Mouse (Mus musculus): ENCODE data around the gene Pde9a. TPM values are rescaled to one million over a fixed set of nuclear protein-coding genes. Genes with fewer than 3 reads are reported as not detected.

Pde9a gene
- polyA plus RNA-seq, 1 experiment: not detected

DNA sequence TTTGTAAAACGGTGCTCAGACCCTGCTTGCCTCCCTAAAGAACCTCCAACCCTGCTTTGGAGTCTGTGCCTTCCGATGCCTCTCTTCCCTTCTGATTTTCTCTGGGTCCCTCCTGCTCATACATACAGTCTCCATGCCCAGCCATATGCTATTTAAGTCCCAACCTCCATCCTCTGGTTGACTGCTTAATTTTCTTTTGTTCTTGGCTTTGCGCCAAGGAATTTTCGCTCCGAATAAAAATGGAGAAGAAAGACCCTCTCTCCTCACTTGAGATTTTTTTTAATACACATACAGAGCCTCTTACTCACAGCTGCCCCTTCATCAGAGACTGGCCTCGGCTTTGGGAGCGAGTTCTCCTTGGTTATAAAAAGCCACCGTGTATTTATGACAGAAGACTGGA, 16.7 kb downstream of the Pde9a start:
- Histone ChIP-seq H3K4me1 (ENCODE audit: control insufficient read depth) (no peaks in the 10 kb centered on the region), H3K4me3 (replicated peaks) (no peak overlapping the region), H3K27me3 (ENCODE audit: control insufficient read depth) (no peaks in the 10 kb centered on the region), H3K36me3 (ENCODE audit: control insufficient read depth) (no peaks in the 10 kb centered on the region), H3K9me3 (ENCODE audit: control insufficient read depth, low read length) (no peaks in the 10 kb centered on the region)
- TF ChIP-seq GATA1 (IDR thresholded peaks at IDR 0.05; ENCODE audit: low read length): no peak

DNA sequence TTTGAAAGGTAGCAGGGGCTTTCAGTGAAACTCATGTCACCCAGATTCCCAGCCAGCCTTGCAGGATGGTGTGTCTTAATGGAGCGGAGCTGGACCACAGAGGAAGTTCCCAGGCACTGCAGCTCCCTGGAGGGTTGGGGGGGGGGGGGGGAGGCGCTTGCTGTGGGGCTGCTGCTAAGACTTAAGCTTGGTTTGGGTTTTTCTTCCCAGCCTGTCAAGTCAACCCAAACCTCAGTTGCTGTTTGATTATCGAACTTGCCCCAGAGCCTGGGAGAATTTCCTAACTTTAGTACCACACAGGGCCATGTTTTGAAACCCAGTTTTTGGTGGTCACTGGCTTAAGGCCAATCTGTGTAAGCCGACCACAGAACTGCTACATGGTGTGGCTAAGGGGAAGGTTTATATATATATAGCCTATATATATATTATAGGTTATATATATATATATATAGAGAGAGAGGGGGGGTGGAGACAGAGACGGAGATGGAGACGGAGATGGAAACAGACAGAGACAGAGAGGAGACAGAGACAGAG, 19.8 kb downstream of the Pde9a start:
- TF ChIP-seq TAL1 (IDR thresholded peaks at IDR 0.05; ENCODE audit: low read length) (no peak), GATA1 (IDR thresholded peaks at IDR 0.05; ENCODE audit: low read length) (no peak)
- H3K4me1 ChIP-seq (ENCODE audit: control insufficient read depth): no peaks in the 10 kb centered on the region

DNA sequence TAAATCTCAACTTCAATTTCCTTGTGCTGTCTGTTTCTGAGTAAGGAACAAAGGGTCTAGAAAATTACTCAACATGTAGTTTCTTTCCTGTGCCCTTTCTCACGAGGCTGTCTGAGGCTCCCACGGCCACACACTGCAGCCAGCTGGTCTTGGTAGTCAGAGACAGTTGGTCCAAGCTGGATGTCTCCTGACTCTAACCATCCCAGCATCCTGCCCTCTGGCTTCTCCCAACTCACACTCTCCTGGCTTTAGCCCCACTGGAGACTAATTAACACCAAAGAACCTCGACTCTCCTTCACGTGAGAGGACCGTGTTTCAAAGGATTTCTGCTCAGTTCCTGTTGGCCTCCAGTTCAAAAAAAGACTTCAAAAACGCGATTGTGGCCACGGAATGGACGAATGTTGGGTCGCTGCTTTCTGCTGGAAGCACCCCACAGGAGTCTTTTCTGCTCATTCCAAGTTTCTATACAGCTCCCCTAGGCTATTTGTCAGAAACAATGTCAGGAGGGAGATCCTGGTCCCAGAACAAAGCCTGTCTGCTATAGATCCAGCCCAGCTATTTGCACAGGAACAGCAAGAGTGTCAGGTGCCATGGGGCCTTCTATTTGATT, 23.8 kb downstream of the Pde9a start:
- no peaks in the 10 kb centered on the region for H3K27me3 ChIP-seq (ENCODE audit: control insufficient read depth)
- H3K4me3 ChIP-seq (replicated peaks): no peak overlapping the region
- no peaks in the 10 kb centered on the region for H3K9me3 ChIP-seq (ENCODE audit: control insufficient read depth, low read length)
- no peaks in the 10 kb centered on the region for H3K36me3 ChIP-seq (ENCODE audit: control insufficient read depth)
- no peaks in the 10 kb centered on the region for H3K4me1 ChIP-seq (ENCODE audit: control insufficient read depth)
- TF ChIP-seq GATA1 (IDR thresholded peaks at IDR 0.05; ENCODE audit: low read length) (no peak), TAL1 (IDR thresholded peaks at IDR 0.05; ENCODE audit: low read length) (no peak)

More for the DNA sequence above, 19.8 kb downstream of the Pde9a start:
- Histone ChIP-seq H3K36me3 (ENCODE audit: control insufficient read depth) (no peaks in the 10 kb centered on the region), H3K9me3 (ENCODE audit: control insufficient read depth, low read length) (no peaks in the 10 kb centered on the region), H3K27me3 (ENCODE audit: control insufficient read depth) (no peaks in the 10 kb centered on the region), H3K4me3 (replicated peaks) (no peak overlapping the region)

DNA sequence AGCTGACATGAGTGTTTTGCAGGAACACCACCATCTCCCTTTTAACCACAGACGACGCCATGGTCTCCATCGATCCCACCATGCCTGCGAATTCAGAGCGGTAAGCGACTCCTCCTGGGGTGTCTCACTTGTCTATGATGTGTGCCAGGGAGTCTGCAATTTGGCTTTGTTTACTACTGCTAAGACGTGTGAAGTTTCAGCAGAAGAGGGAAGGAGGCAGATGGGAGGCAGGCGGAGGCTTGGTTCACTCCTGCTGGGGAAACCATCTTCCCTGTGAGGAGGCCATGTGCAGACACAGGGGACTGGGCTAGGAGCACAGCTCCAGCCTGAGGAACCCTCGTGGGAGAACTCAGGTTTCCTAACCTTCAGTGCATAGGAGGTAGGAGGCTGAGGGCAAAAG, 29.2 kb downstream of the Pde9a start:
- TF ChIP-seq GATA1 (IDR thresholded peaks at IDR 0.05; ENCODE audit: low read length) (no peak), TAL1 (IDR thresholded peaks at IDR 0.05; ENCODE audit: low read length) (no peak)
- H3K4me3 ChIP-seq (replicated peaks): no peak overlapping the region
- no peaks in the 10 kb centered on the region for H3K36me3 ChIP-seq (ENCODE audit: control insufficient read depth)
- H3K27me3 ChIP-seq (ENCODE audit: control insufficient read depth): no peaks in the 10 kb centered on the region
- no peaks in the 10 kb centered on the region for H3K4me1 ChIP-seq (ENCODE audit: control insufficient read depth)
- no peaks in the 10 kb centered on the region for H3K9me3 ChIP-seq (ENCODE audit: control insufficient read depth, low read length)

DNA sequence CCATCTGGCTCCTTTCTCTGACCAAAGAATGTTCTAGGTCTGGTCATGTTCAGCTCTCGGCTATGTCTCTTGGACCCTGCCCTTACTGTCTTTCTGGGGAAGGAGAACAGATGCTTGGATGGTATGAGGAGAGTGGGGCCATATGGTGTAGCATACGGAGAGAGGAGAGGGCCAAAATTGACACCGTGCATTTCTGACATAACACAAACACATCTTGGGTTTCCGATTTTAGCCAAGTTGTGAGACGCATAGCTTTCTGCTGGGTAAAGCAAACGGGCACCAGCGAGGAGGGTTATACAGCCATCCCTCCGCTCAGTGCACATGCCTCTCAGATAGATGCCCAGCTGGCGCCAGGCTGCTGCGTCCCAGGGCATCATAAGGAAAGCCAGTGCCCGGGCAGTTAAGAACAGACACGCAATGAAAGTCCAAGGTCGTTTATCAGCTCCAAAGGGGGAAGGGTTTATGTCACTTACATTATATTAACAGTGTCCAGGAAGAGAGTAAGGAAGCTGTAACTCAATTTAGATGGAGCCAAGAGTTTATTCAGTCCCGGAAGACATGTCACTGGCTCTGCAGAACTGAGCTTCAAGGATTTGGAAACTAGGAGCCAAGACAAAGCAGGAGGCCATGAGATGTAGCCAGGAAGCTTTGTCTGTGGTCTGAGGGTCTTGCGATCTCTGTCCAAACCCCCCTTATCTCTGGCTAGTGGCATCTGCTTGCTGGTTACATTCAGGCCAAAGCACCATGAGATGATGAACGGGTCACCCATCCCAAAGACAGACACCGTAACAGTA, 33.0 kb downstream of the Pde9a start:
- H3K9me3 ChIP-seq (ENCODE audit: control insufficient read depth, low read length): no peaks in the 10 kb centered on the region
- no peaks in the 10 kb centered on the region for H3K27me3 ChIP-seq (ENCODE audit: control insufficient read depth)
- no peak overlapping the region for H3K4me3 ChIP-seq (replicated peaks)
- H3K36me3 ChIP-seq (ENCODE audit: control insufficient read depth): no peaks in the 10 kb centered on the region
- H3K4me1 ChIP-seq (ENCODE audit: control insufficient read depth): no peaks in the 10 kb centered on the region
- no peak for TF ChIP-seq GATA1 (IDR thresholded peaks at IDR 0.05; ENCODE audit: low read length)
- TF ChIP-seq TAL1 (IDR thresholded peaks at IDR 0.05; ENCODE audit: low read length): no peak

DNA sequence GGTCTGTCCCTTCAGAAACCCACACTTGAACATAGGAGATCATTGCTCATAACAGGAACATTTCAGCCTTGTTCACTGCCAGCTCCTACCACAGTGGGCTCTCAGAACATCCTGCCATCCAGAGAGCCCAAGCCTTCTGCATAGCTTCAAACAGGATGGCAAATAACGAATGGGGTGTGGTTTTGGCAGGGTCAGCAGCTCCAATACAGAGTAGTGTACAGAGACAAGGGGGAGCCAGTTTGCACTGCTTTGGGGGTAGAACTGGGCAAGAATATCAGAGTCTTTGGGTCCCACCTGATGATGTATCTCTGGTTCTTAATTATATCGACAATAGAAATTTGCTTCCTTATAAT, 33.6 kb downstream of the Pde9a start:
- Histone ChIP-seq H3K36me3 (ENCODE audit: control insufficient read depth) (no peaks in the 10 kb centered on the region), H3K27me3 (ENCODE audit: control insufficient read depth) (no peaks in the 10 kb centered on the region), H3K9me3 (ENCODE audit: control insufficient read depth, low read length) (no peaks in the 10 kb centered on the region), H3K4me1 (ENCODE audit: control insufficient read depth) (no peaks in the 10 kb centered on the region), H3K4me3 (replicated peaks) (no peak overlapping the region)
- no peak for TF ChIP-seq TAL1 (IDR thresholded peaks at IDR 0.05; ENCODE audit: low read length)

DNA sequence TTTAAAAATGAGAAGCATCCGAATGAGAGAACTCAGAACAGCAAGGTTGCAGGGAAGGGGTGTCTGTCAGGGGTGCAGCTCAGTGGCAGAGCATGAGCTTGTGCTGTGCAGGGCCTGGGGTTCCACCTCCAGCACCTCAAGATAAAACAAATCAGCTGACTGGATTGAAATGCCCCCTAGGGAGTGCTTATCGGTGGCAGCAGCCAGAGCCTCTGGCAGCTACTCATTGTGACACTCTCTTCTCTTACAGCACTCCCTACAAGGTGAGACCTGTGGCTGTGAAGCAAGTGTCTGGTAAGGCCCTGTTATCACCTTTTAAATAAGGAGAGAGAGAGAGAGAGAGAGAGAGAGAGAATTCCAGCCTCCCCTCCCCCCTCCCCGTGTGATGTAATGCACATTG, 34.0 kb downstream of the Pde9a start:
- no peaks in the 10 kb centered on the region for H3K4me1 ChIP-seq (ENCODE audit: control insufficient read depth)
- no peak overlapping the region for H3K4me3 ChIP-seq (replicated peaks)
- no peaks in the 10 kb centered on the region for H3K27me3 ChIP-seq (ENCODE audit: control insufficient read depth)
- no peak for TF ChIP-seq TAL1 (IDR thresholded peaks at IDR 0.05; ENCODE audit: low read length)
- no peak for TF ChIP-seq GATA1 (IDR thresholded peaks at IDR 0.05; ENCODE audit: low read length)
- no peaks in the 10 kb centered on the region for H3K9me3 ChIP-seq (ENCODE audit: control insufficient read depth, low read length)
- no peaks in the 10 kb centered on the region for H3K36me3 ChIP-seq (ENCODE audit: control insufficient read depth)

DNA sequence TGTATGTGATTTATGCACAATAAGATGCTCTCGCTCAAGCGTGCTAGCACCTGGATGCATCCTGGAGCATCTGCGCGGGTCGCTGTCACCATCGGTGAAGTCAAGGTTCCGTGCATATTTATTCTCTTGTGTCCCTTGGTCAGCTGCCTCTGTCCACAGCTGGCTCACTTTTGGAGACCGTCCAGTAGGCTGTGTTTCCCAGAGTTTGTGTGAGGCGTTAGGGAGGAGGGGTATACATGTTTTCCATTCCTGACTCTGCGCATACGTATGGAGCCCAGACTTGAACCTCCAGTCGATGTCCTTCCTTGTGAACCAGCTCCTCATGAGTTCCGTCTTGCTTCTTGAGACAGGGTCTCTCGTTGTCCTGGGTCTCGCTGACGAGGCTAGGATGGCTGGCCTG, 34.6 kb downstream of the Pde9a start:
- no peaks in the 10 kb centered on the region for H3K36me3 ChIP-seq (ENCODE audit: control insufficient read depth)
- TF ChIP-seq GATA1 (IDR thresholded peaks at IDR 0.05; ENCODE audit: low read length): no peak
- TF ChIP-seq TAL1 (IDR thresholded peaks at IDR 0.05; ENCODE audit: low read length): no peak
- H3K9me3 ChIP-seq (ENCODE audit: control insufficient read depth, low read length): no peaks in the 10 kb centered on the region
- H3K4me3 ChIP-seq (replicated peaks): no peak overlapping the region
- no peaks in the 10 kb centered on the region for H3K4me1 ChIP-seq (ENCODE audit: control insufficient read depth)
- H3K27me3 ChIP-seq (ENCODE audit: control insufficient read depth): no peaks in the 10 kb centered on the region

DNA sequence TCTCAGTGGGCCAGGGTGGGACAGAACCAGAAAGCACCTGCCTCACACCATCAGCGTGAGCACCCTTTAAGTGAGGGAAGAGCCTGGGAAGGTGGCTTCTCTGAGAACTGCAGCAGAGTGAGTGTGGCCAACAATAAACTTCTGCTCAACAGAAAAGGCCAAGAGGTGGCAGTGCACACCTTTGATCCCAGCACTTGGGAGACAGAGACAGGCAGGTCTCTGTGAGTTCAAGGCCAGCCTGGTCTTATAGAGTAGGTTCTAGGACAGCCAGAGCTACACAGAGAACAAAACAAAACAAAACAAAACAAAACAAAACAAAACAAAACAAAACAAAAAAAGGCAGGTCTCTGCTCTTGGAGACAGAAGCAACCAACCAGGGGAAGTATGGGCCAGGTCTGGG, 36.4 kb downstream of the Pde9a start:
- Histone ChIP-seq H3K4me1 (ENCODE audit: control insufficient read depth) (no peaks in the 10 kb centered on the region), H3K36me3 (ENCODE audit: control insufficient read depth) (no peaks in the 10 kb centered on the region), H3K27me3 (ENCODE audit: control insufficient read depth) (no peaks in the 10 kb centered on the region), H3K9me3 (ENCODE audit: control insufficient read depth, low read length) (no peaks in the 10 kb centered on the region), H3K4me3 (replicated peaks) (no peak overlapping the region)
- TF ChIP-seq GATA1 (IDR thresholded peaks at IDR 0.05; ENCODE audit: low read length) (no peak), TAL1 (IDR thresholded peaks at IDR 0.05; ENCODE audit: low read length) (no peak)

All from erythroblast, embryonic 14.5 days (primary cell).